Mouse (Mus musculus) cerebellum, adult (tissue): ENCODE measurements around the gene Cdk6.
"Not testable (repeated sequence)": the region's sequence is repeated elsewhere in the genome, so short reads cannot be mapped to it uniquely, and the experiment has no call there.

Experiments used
- ATAC-seq: cut with Nextera tagmentation; 2 replicates; pipeline ENCODE4 v1.9.2; 2017; ENCODE audit warnings: mild to moderate bottlenecking, moderate library complexity, mixed read lengths; ENCODE audit not compliant: insufficient number of reproducible peaks, low FRiP score, low TSS enrichment

Cdk6 gene

GRCm38 (mm10) chr5:3343566-3344080 is 2.3 kb downstream of the Cdk6 start:
- ATAC-seq, result peak; percentile 14; the same call in 1 of the 2 replicates

- ATAC-seq, result peak; percentile 29; the same call in 1 of the 2 replicates
Measured at GRCm38 (mm10) chr5:3344081-3344631, 2.9 kb downstream of the Cdk6 start.

- not testable (repeated sequence) for ATAC-seq
Measured at GRCm38 (mm10) chr5:3345540-3345939, 4.3 kb downstream of the Cdk6 start.

GRCm38 (mm10) chr5:3349393-3349792 is 8.1 kb downstream of the Cdk6 start:
- ATAC-seq, result not testable (repeated sequence)

GRCm38 (mm10) chr5:3351836-3352235 is 10.6 kb downstream of the Cdk6 start:
- ATAC-seq, result not testable (repeated sequence)

GRCm38 (mm10) chr5:3352314-3352713 is 11.0 kb downstream of the Cdk6 start:
- no peak for ATAC-seq

- ATAC-seq, result no peak
Measured at GRCm38 (mm10) chr5:3352827-3353226, 11.5 kb downstream of the Cdk6 start.

GRCm38 (mm10) chr5:3354307-3354706 is 13.0 kb downstream of the Cdk6 start:
- ATAC-seq, result no peak

GRCm38 (mm10) chr5:3355032-3355536 is 13.8 kb downstream of the Cdk6 start:
- no peak for ATAC-seq

GRCm38 (mm10) chr5:3355560-3356260 is 14.4 kb downstream of the Cdk6 start:
- no peak for ATAC-seq

- ATAC-seq, result no peak
Measured at GRCm38 (mm10) chr5:3356261-3356778, 15.0 kb downstream of the Cdk6 start.

- no peak for ATAC-seq
Measured at GRCm38 (mm10) chr5:3357496-3357895, 16.2 kb downstream of the Cdk6 start.

- no peak for ATAC-seq
Measured at GRCm38 (mm10) chr5:3358687-3359520, 17.6 kb downstream of the Cdk6 start.

- no peak for ATAC-seq
Measured at GRCm38 (mm10) chr5:3359914-3360313, 18.6 kb downstream of the Cdk6 start.

GRCm38 (mm10) chr5:3361252-3361651 is 20.0 kb downstream of the Cdk6 start:
- no peak for ATAC-seq

GRCm38 (mm10) chr5:3362111-3362510 is 20.8 kb downstream of the Cdk6 start:
- no peak for ATAC-seq

GRCm38 (mm10) chr5:3363036-3363983 is 22.0 kb downstream of the Cdk6 start:
- ATAC-seq, result no peak

- ATAC-seq, result no peak
Measured at GRCm38 (mm10) chr5:3367045-3367444, 25.8 kb downstream of the Cdk6 start.

- no peak for ATAC-seq
Measured at GRCm38 (mm10) chr5:3369317-3369716, 28.0 kb downstream of the Cdk6 start.
